Mouse (Mus musculus): ENCODE measurements at regions not wholly inside any gene's neighbourhood (a gene's known extent, or its start where the extent isn't known, plus 50 kb on each side); places are given as distances from the start of the nearest gene placed in this dataset.
A peak's percentile ranks its signal among the peaks of the same experiment; 100 is the strongest.

- no peak overlapping the region for H3K4me2 ChIP-seq (replicated peaks; ENCODE audit: low read depth)
Observed at GRCm38 (mm10) chr17:63798381-63798780, 64.5 kb upstream of the Fer start.

GRCm38 (mm10) chr17:63798961-63799531, 63.8 kb upstream of the Fer start:
- H3K4me2 ChIP-seq (replicated peaks; ENCODE audit: low read depth), result no peak overlapping the region
- no peaks in the 10 kb centered on the region for H3K4me1 ChIP-seq (replicated peaks; ENCODE audit: control insufficient read depth, insufficient read depth, low read length)
- ATAC-seq, result no peak
- H3K27me3 ChIP-seq (replicated peaks; ENCODE audit: control insufficient read depth, insufficient read depth, low read length), result no peaks in the 10 kb centered on the region
- H3K36me3 ChIP-seq (ENCODE audit: control insufficient read depth, insufficient read depth), result no peaks in the 10 kb centered on the region
- H3K9me3 ChIP-seq (ENCODE audit: control insufficient read depth), result no peaks in the 10 kb centered on the region
- H3K4me3 ChIP-seq (ENCODE audit: low read depth, low read length), result no peak overlapping the region
- WGBS, result 80% methylated on average over 6 of the region's 6 CpGs
- no peak overlapping the region for H3K9ac ChIP-seq (ENCODE audit: low read depth, low read length)
- no peak for TF ChIP-seq CTCF (IDR thresholded peaks at IDR 0.05; ENCODE audit: low read depth)
- no peak overlapping the region for H3K27ac ChIP-seq (ENCODE audit: low read depth, low read length)

More at GRCm38 (mm10) chr17:63798381-63798780, 64.5 kb upstream of the Fer start:
- H3K27ac ChIP-seq (ENCODE audit: low read depth, low read length), result no peak overlapping the region
- no peak overlapping the region for H3K9ac ChIP-seq (ENCODE audit: low read depth, low read length)
- WGBS, result 83% methylated on average over 6 of the region's 6 CpGs
- no peak for ATAC-seq
- no peaks in the 10 kb centered on the region for H3K9me3 ChIP-seq (ENCODE audit: control insufficient read depth)
- no peaks in the 10 kb centered on the region for H3K27me3 ChIP-seq (replicated peaks; ENCODE audit: control insufficient read depth, insufficient read depth, low read length)
- TF ChIP-seq CTCF (IDR thresholded peaks at IDR 0.05; ENCODE audit: low read depth), result no peak
- no peaks in the 10 kb centered on the region for H3K36me3 ChIP-seq (ENCODE audit: control insufficient read depth, insufficient read depth)
- no peak overlapping the region for H3K4me3 ChIP-seq (ENCODE audit: low read depth, low read length)
- no peaks in the 10 kb centered on the region for H3K4me1 ChIP-seq (replicated peaks; ENCODE audit: control insufficient read depth, insufficient read depth, low read length)

GRCm38 (mm10) chr17:63801411-63801810, 61.5 kb upstream of the Fer start:
- ATAC-seq, result no peak
- H3K4me1 ChIP-seq (replicated peaks; ENCODE audit: control insufficient read depth, insufficient read depth, low read length), result no peaks in the 10 kb centered on the region
- no peaks in the 10 kb centered on the region for H3K9me3 ChIP-seq (ENCODE audit: control insufficient read depth)
- TF ChIP-seq CTCF (IDR thresholded peaks at IDR 0.05; ENCODE audit: low read depth), result no peak
- H3K4me2 ChIP-seq (replicated peaks; ENCODE audit: low read depth), result no peak overlapping the region
- no peak overlapping the region for H3K9ac ChIP-seq (ENCODE audit: low read depth, low read length)
- WGBS, result 93% methylated on average over 9 of the region's 9 CpGs
- H3K27me3 ChIP-seq (replicated peaks; ENCODE audit: control insufficient read depth, insufficient read depth, low read length), result no peaks in the 10 kb centered on the region
- H3K27ac ChIP-seq (ENCODE audit: low read depth, low read length), result no peak overlapping the region
- no peaks in the 10 kb centered on the region for H3K36me3 ChIP-seq (ENCODE audit: control insufficient read depth, insufficient read depth)
- H3K4me3 ChIP-seq (ENCODE audit: low read depth, low read length), result no peak overlapping the region

GRCm38 (mm10) chr17:63802846-63803245, 60.0 kb upstream of the Fer start:
- H3K27me3 ChIP-seq (replicated peaks; ENCODE audit: control insufficient read depth, insufficient read depth, low read length), result no peaks in the 10 kb centered on the region
- H3K27ac ChIP-seq (ENCODE audit: low read depth, low read length), result no peak overlapping the region
- ATAC-seq, result no peak
- no peaks in the 10 kb centered on the region for H3K4me1 ChIP-seq (replicated peaks; ENCODE audit: control insufficient read depth, insufficient read depth, low read length)
- 73% methylated on average over 5 of the region's 5 CpGs for WGBS
- no peak overlapping the region for H3K4me3 ChIP-seq (ENCODE audit: low read depth, low read length)
- no peaks in the 10 kb centered on the region for H3K9me3 ChIP-seq (ENCODE audit: control insufficient read depth)
- no peak for TF ChIP-seq CTCF (IDR thresholded peaks at IDR 0.05; ENCODE audit: low read depth)
- H3K4me2 ChIP-seq (replicated peaks; ENCODE audit: low read depth), result no peak overlapping the region
- H3K9ac ChIP-seq (ENCODE audit: low read depth, low read length), result no peak overlapping the region
- no peaks in the 10 kb centered on the region for H3K36me3 ChIP-seq (ENCODE audit: control insufficient read depth, insufficient read depth)

- WGBS, result 25% methylated on average over 11 of the region's 11 CpGs
- H3K4me3 ChIP-seq (ENCODE audit: low read depth, low read length), result no peak overlapping the region
- TF ChIP-seq CTCF (IDR thresholded peaks at IDR 0.05; ENCODE audit: low read depth), result peak; percentile 86
- no peak overlapping the region for H3K4me2 ChIP-seq (replicated peaks; ENCODE audit: low read depth)
- no peak overlapping the region for H3K27ac ChIP-seq (ENCODE audit: low read depth, low read length)
- no peak for ATAC-seq
- no peaks in the 10 kb centered on the region for H3K36me3 ChIP-seq (ENCODE audit: control insufficient read depth, insufficient read depth)
- no peaks in the 10 kb centered on the region for H3K4me1 ChIP-seq (replicated peaks; ENCODE audit: control insufficient read depth, insufficient read depth, low read length)
- H3K9me3 ChIP-seq (ENCODE audit: control insufficient read depth), result no peaks in the 10 kb centered on the region
- no peak overlapping the region for H3K9ac ChIP-seq (ENCODE audit: low read depth, low read length)
- H3K27me3 ChIP-seq (replicated peaks; ENCODE audit: control insufficient read depth, insufficient read depth, low read length), result no peaks in the 10 kb centered on the region
Observed at GRCm38 (mm10) chr17:63803599-63803998, 59.3 kb upstream of the Fer start.

GRCm38 (mm10) chr17:63804416-63804815, 58.4 kb upstream of the Fer start:
- Histone ChIP-seq H3K27me3 (replicated peaks; ENCODE audit: control insufficient read depth, insufficient read depth, low read length) (no peaks in the 10 kb centered on the region), H3K27ac (ENCODE audit: low read depth, low read length) (no peak overlapping the region), H3K9me3 (ENCODE audit: control insufficient read depth) (no peaks in the 10 kb centered on the region), H3K9ac (ENCODE audit: low read depth, low read length) (no peak overlapping the region), H3K4me1 (replicated peaks; ENCODE audit: control insufficient read depth, insufficient read depth, low read length) (no peaks in the 10 kb centered on the region), H3K36me3 (ENCODE audit: control insufficient read depth, insufficient read depth) (no peaks in the 10 kb centered on the region), H3K4me3 (ENCODE audit: low read depth, low read length) (no peak overlapping the region), H3K4me2 (replicated peaks; ENCODE audit: low read depth) (no peak overlapping the region)
- no peak for ATAC-seq
- 95% methylated on average over 4 of the region's 4 CpGs for WGBS
- TF ChIP-seq CTCF (IDR thresholded peaks at IDR 0.05; ENCODE audit: low read depth), result no peak

GRCm38 (mm10) chr17:63806360-63806759, 56.5 kb upstream of the Fer start:
- 84% methylated on average over 10 of the region's 10 CpGs for WGBS
- no peak overlapping the region for H3K9ac ChIP-seq (ENCODE audit: low read depth, low read length)
- TF ChIP-seq CTCF (IDR thresholded peaks at IDR 0.05; ENCODE audit: low read depth), result no peak
- H3K4me3 ChIP-seq (ENCODE audit: low read depth, low read length), result no peak overlapping the region
- H3K36me3 ChIP-seq (ENCODE audit: control insufficient read depth, insufficient read depth), result no peaks in the 10 kb centered on the region
- no peak overlapping the region for H3K4me2 ChIP-seq (replicated peaks; ENCODE audit: low read depth)
- no peak overlapping the region for H3K27ac ChIP-seq (ENCODE audit: low read depth, low read length)
- no peaks in the 10 kb centered on the region for H3K4me1 ChIP-seq (replicated peaks; ENCODE audit: control insufficient read depth, insufficient read depth, low read length)
- no peaks in the 10 kb centered on the region for H3K9me3 ChIP-seq (ENCODE audit: control insufficient read depth)
- ATAC-seq, result no peak
- H3K27me3 ChIP-seq (replicated peaks; ENCODE audit: control insufficient read depth, insufficient read depth, low read length), result no peaks in the 10 kb centered on the region

All from intestine, postnatal 0 days (tissue).